Mouse (Mus musculus): ENCODE measurements at regions not wholly inside any gene's neighbourhood (a gene's known extent, or its start where the extent isn't known, plus 50 kb on each side); places are given as distances from the start of the nearest gene placed in this dataset.

- Histone ChIP-seq H3K27me3 (replicated peaks; ENCODE audit: control insufficient read depth, insufficient read depth, low read length) (no peaks in the 10 kb centered on the region), H3K27ac (ENCODE audit: low read depth, low read length) (no peak overlapping the region), H3K4me1 (ENCODE audit: control insufficient read depth, insufficient read depth, low read length) (peaks cover 4% of the 10 kb centered on the region; the same call in 1 of the 2 replicates), H3K4me2 (ENCODE audit: low read length) (no peak overlapping the region), H3K9ac (ENCODE audit: low read length) (no peak overlapping the region), H3K36me3 (ENCODE audit: control insufficient read depth, insufficient read depth, low read length) (no peaks in the 10 kb centered on the region), H3K9me3 (replicated peaks; ENCODE audit: control insufficient read depth, low read length) (no peaks in the 10 kb centered on the region), H3K4me3 (ENCODE audit: low read depth, low read length) (no peak overlapping the region)
- DNase-seq (ENCODE audit: low spot score) = peak; percentile 25
- WGBS = 87% methylated on average over 9 of the region's 9 CpGs
- no peak for ATAC-seq
Measured at GRCm38 (mm10) chr16:57863206-57863860, 108.8 kb upstream of the Col8a1 start.

- H3K27ac ChIP-seq (ENCODE audit: low read depth, low read length) = no peak overlapping the region
- 93% methylated on average over 4 of the region's 4 CpGs for WGBS
- H3K4me3 ChIP-seq (ENCODE audit: low read depth, low read length) = no peak overlapping the region
Measured at GRCm38 (mm10) chr16:57876857-57877256, 122.3 kb upstream of the Col8a1 start.

GRCm38 (mm10) chr16:57881575-57882094, 127.1 kb upstream of the Col8a1 start:
- Histone ChIP-seq H3K4me3 (ENCODE audit: low read depth, low read length) (no peak overlapping the region), H3K9me3 (replicated peaks; ENCODE audit: control insufficient read depth, low read length) (no peaks in the 10 kb centered on the region), H3K9ac (ENCODE audit: low read length) (no peak overlapping the region), H3K36me3 (ENCODE audit: control insufficient read depth, insufficient read depth, low read length) (no peaks in the 10 kb centered on the region), H3K27ac (ENCODE audit: low read depth, low read length) (no peak overlapping the region), H3K4me1 (ENCODE audit: control insufficient read depth, insufficient read depth, low read length) (no peaks in the 10 kb centered on the region), H3K4me2 (ENCODE audit: low read length) (no peak overlapping the region), H3K27me3 (replicated peaks; ENCODE audit: control insufficient read depth, insufficient read depth, low read length) (no peaks in the 10 kb centered on the region)
- WGBS = 87% methylated on average over 8 of the region's 8 CpGs
- DNase-seq (ENCODE audit: low spot score) (no peak), ATAC-seq (no peak)

More at GRCm38 (mm10) chr16:57876857-57877256, 122.3 kb upstream of the Col8a1 start:
- no peak overlapping the region for H3K9ac ChIP-seq (ENCODE audit: low read length)
- no peaks in the 10 kb centered on the region for H3K4me1 ChIP-seq (ENCODE audit: control insufficient read depth, insufficient read depth, low read length)
- no peaks in the 10 kb centered on the region for H3K36me3 ChIP-seq (ENCODE audit: control insufficient read depth, insufficient read depth, low read length)
- ATAC-seq (no peak), DNase-seq (ENCODE audit: low spot score) (no peak)
- H3K4me2 ChIP-seq (ENCODE audit: low read length) = no peak overlapping the region
- H3K9me3 ChIP-seq (replicated peaks; ENCODE audit: control insufficient read depth, low read length) = no peaks in the 10 kb centered on the region
- no peaks in the 10 kb centered on the region for H3K27me3 ChIP-seq (replicated peaks; ENCODE audit: control insufficient read depth, insufficient read depth, low read length)

- DNase-seq (ENCODE audit: low spot score) (no peak), ATAC-seq (no peak)
- WGBS = 82% methylated on average over 2 of the region's 2 CpGs
- Histone ChIP-seq H3K36me3 (ENCODE audit: control insufficient read depth, insufficient read depth, low read length) (no peaks in the 10 kb centered on the region), H3K9ac (ENCODE audit: low read length) (no peak overlapping the region), H3K27me3 (replicated peaks; ENCODE audit: control insufficient read depth, insufficient read depth, low read length) (no peaks in the 10 kb centered on the region), H3K27ac (ENCODE audit: low read depth, low read length) (no peak overlapping the region), H3K4me3 (ENCODE audit: low read depth, low read length) (no peak overlapping the region), H3K9me3 (replicated peaks; ENCODE audit: control insufficient read depth, low read length) (no peaks in the 10 kb centered on the region), H3K4me1 (ENCODE audit: control insufficient read depth, insufficient read depth, low read length) (no peaks in the 10 kb centered on the region), H3K4me2 (ENCODE audit: low read length) (no peak overlapping the region)
Measured at GRCm38 (mm10) chr16:57888138-57888537, 133.6 kb upstream of the Col8a1 start.

GRCm38 (mm10) chr16:57888553-57888952, 134.0 kb upstream of the Col8a1 start:
- WGBS = 64% methylated on average over 2 of the region's 2 CpGs
- Histone ChIP-seq H3K4me2 (ENCODE audit: low read length) (no peak overlapping the region), H3K9me3 (replicated peaks; ENCODE audit: control insufficient read depth, low read length) (no peaks in the 10 kb centered on the region), H3K27me3 (replicated peaks; ENCODE audit: control insufficient read depth, insufficient read depth, low read length) (no peaks in the 10 kb centered on the region), H3K4me1 (ENCODE audit: control insufficient read depth, insufficient read depth, low read length) (no peaks in the 10 kb centered on the region), H3K9ac (ENCODE audit: low read length) (no peak overlapping the region), H3K36me3 (ENCODE audit: control insufficient read depth, insufficient read depth, low read length) (no peaks in the 10 kb centered on the region), H3K27ac (ENCODE audit: low read depth, low read length) (no peak overlapping the region), H3K4me3 (ENCODE audit: low read depth, low read length) (no peak overlapping the region)
- DNase-seq (ENCODE audit: low spot score) (no peak), ATAC-seq (no peak)

GRCm38 (mm10) chr16:57890135-57890534, 135.6 kb upstream of the Col8a1 start:
- Histone ChIP-seq H3K4me3 (ENCODE audit: low read depth, low read length) (no peak overlapping the region), H3K27me3 (replicated peaks; ENCODE audit: control insufficient read depth, insufficient read depth, low read length) (no peaks in the 10 kb centered on the region), H3K9me3 (replicated peaks; ENCODE audit: control insufficient read depth, low read length) (no peaks in the 10 kb centered on the region), H3K9ac (ENCODE audit: low read length) (no peak overlapping the region), H3K36me3 (ENCODE audit: control insufficient read depth, insufficient read depth, low read length) (no peaks in the 10 kb centered on the region), H3K4me1 (ENCODE audit: control insufficient read depth, insufficient read depth, low read length) (no peaks in the 10 kb centered on the region), H3K27ac (ENCODE audit: low read depth, low read length) (no peak overlapping the region), H3K4me2 (ENCODE audit: low read length) (no peak overlapping the region)
- WGBS = 75% methylated on average over 5 of the region's 5 CpGs
- no peak for ATAC-seq
- DNase-seq (ENCODE audit: low spot score) = peak; percentile 30

- Histone ChIP-seq H3K4me1 (ENCODE audit: control insufficient read depth, insufficient read depth, low read length) (no peaks in the 10 kb centered on the region), H3K36me3 (ENCODE audit: control insufficient read depth, insufficient read depth, low read length) (no peaks in the 10 kb centered on the region), H3K9me3 (replicated peaks; ENCODE audit: control insufficient read depth, low read length) (no peaks in the 10 kb centered on the region), H3K4me3 (ENCODE audit: low read depth, low read length) (no peak overlapping the region), H3K9ac (ENCODE audit: low read length) (no peak overlapping the region), H3K27ac (ENCODE audit: low read depth, low read length) (no peak overlapping the region), H3K27me3 (replicated peaks; ENCODE audit: control insufficient read depth, insufficient read depth, low read length) (no peaks in the 10 kb centered on the region), H3K4me2 (ENCODE audit: low read length) (no peak overlapping the region)
- 89% methylated on average over 2 of the region's 2 CpGs for WGBS
- ATAC-seq (no peak), DNase-seq (ENCODE audit: low spot score) (no peak)
Measured at GRCm38 (mm10) chr16:57893111-57893510, 138.6 kb upstream of the Col8a1 start.

GRCm38 (mm10) chr16:57893698-57894352, 139.3 kb upstream of the Col8a1 start:
- no peaks in the 10 kb centered on the region for H3K27me3 ChIP-seq (replicated peaks; ENCODE audit: control insufficient read depth, insufficient read depth, low read length)
- ATAC-seq (no peak), DNase-seq (ENCODE audit: low spot score) (no peak)
- H3K4me1 ChIP-seq (ENCODE audit: control insufficient read depth, insufficient read depth, low read length) = no peaks in the 10 kb centered on the region
- no peak overlapping the region for H3K27ac ChIP-seq (ENCODE audit: low read depth, low read length)
- WGBS = 77% methylated on average over 5 of the region's 5 CpGs
- no peak overlapping the region for H3K4me2 ChIP-seq (ENCODE audit: low read length)
- no peaks in the 10 kb centered on the region for H3K36me3 ChIP-seq (ENCODE audit: control insufficient read depth, insufficient read depth, low read length)
- H3K9me3 ChIP-seq (replicated peaks; ENCODE audit: control insufficient read depth, low read length) = no peaks in the 10 kb centered on the region
- H3K9ac ChIP-seq (ENCODE audit: low read length) = no peak overlapping the region
- H3K4me3 ChIP-seq (ENCODE audit: low read depth, low read length) = no peak overlapping the region

- Histone ChIP-seq H3K4me2 (ENCODE audit: low read length) (no peak overlapping the region), H3K9me3 (replicated peaks; ENCODE audit: control insufficient read depth, low read length) (no peaks in the 10 kb centered on the region), H3K27me3 (replicated peaks; ENCODE audit: control insufficient read depth, insufficient read depth, low read length) (no peaks in the 10 kb centered on the region), H3K4me1 (ENCODE audit: control insufficient read depth, insufficient read depth, low read length) (no peaks in the 10 kb centered on the region; the same call in 1 of the 2 replicates), H3K9ac (ENCODE audit: low read length) (no peak overlapping the region), H3K36me3 (ENCODE audit: control insufficient read depth, insufficient read depth, low read length) (no peaks in the 10 kb centered on the region), H3K27ac (ENCODE audit: low read depth, low read length) (no peak overlapping the region), H3K4me3 (ENCODE audit: low read depth, low read length) (no peak overlapping the region)
- peak; percentile 11 for DNase-seq (ENCODE audit: low spot score)
- ATAC-seq = no peak
- WGBS = 34% methylated on average over 4 of the region's 4 CpGs
Measured at GRCm38 (mm10) chr16:57901006-57901405, 146.5 kb upstream of the Col8a1 start.

Data from forebrain, embryonic 14.5 days (tissue).